Mouse (Mus musculus) 3134 (cell line): ENCODE data around the gene Slk.
"Not testable (repeated sequence)": the region's sequence is repeated elsewhere in the genome, so short reads cannot be mapped to it uniquely, and the experiment has no call there.

Experiments used
- DNase-seq: peaks from one replicate; pipeline ENCODE4 v3.0.0-alpha.2; 2011; ENCODE audit warnings: low spot score; ENCODE audit not compliant: insufficient read length; ENCODE audit errors: extremely low read depth

Slk gene

DNA sequence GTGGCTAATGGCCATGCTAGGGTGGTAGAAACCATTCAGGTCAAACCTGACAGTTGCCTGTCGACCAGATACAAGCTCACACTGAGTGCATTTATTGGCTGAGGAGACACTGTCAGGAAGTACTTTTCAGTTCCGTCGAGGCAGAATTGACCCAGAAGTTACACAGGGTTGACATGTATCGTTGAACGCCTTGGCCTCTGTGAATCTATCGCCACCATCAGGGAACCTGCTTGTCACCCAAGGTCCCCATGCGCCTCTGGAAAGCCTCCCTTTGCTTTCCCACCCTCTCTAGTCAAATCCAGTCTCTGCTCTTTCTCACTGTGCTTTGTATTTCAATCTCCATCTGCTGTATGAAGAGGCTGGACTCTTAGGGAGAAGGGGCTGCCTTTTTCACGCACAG lies 13.5 kb upstream of the Slk start:
- DNase-seq: no peak

- no peak for DNase-seq
These were observed 9.4 kb upstream of the Slk start for GRCm38 (mm10) chr19:47570042-47570441.

- not testable (repeated sequence) for DNase-seq
These were observed 7.5 kb upstream of the Slk start for GRCm38 (mm10) chr19:47571981-47572380.

GRCm38 (mm10) chr19:47573718-47574117 lies 5.8 kb upstream of the Slk start:
- DNase-seq: no peak

DNA sequence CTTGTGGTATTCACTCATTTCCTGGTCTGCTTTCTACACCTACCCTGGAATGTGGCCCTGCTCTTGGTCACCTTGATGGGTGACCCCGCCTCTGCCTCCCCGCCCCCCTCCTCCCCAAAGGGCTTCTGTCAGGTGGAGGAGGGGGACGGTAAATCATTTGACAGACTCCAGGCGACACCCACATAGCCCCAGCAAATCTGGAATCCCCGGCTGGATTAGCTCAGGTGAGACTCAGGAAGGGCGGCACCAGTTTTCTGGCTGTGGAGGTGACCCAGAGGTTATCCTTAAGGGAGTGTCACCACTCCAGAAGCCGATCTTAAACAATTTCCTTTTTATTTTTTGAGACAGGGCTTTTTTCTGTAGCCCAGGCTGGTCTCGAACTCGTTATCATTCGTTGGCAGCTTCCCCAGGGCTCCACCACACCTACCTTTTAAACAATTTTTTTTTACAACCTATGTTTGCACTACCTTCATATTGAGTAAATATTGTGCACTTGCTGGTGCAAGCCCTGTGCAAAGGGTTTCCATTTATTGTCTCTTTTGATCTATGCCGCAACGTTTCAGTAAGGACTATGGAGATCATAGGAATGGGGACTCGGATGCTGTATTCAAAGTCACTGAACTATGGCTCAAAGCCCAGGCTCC lies 775 bp upstream of the Slk start:
- no peak for DNase-seq

DNA sequence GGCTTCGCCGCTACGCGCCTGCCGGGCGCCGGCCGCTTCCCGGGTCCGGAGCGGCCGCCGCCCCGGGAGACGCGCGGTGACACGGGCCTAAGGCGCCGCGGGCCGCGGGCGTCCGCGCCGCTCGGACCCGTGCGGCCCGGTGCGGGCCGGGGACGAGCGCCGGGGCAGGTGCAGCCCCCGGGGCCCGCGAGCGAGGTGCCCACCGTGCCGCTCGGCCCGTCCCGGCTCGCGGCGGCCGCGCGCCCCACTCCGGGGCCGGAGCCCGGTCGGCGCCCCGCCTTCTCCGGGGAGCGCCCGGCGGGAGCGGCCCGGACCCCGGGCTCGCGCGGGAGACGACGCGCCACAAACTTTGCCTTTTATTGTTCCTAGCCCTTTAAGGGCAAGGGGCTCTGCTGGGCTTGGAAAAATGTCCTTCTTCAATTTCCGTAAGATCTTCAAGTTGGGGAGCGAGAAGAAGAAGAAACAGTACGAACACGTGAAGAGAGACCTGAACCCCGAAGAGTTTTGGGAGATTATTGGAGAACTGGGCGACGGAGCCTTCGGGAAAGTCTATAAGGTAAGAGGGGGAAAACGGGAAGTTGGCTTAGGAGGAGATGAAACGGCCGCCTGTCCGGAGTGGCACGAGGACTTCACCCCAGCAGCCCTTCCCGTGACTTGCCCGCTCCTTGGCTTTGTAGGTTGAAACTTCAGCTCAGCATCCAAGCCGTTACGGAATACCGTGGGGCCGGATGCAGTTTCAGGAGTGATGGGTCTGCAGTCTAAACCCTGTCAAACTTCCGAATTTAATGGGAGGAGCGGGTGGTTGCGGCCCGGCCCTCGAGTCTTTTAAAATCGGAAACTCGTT lies 532 bp downstream of the Slk start:
- peak; percentile 58 for DNase-seq

GRCm38 (mm10) chr19:47585772-47586171 lies 6.3 kb downstream of the Slk start:
- no peak for DNase-seq

DNA sequence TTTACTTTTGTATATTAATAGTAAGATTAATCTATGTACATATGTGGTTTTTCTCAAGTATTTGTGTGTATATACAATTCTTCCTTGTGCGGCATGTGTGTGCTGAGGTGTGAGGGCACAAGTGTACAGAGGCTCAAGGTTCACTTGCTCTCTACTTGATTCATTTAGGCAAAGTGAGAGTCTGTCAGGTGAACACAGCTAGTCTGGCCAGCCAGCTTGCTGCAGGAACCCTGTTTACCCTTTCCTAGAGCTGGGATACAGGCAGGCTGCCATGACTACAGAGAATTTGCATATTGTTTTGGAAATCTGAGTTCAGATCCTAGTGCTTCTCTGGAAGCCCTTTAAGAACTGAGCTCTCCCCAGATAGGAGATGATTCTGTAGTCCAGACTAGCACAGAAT lies 7.5 kb downstream of the Slk start:
- no peak for DNase-seq

DNA sequence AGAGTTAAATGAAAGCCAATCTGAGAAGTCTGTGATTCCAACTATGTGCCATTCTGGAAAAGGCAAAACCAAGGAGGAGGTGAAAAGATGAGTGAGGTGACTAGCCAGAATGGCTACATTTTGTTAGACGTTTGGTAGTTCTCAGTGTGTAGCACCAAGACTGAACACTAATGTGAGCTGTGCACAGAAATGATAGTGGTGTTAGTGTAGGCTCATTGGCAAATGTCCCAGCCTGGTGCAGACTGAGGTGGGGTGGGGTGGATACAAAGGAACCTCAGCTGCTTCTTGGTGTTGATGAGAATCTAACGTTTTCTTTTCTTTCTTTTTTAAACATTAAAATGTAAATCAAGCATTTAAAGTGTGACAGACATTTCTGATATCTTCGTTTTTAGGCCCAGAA lies 29.0 kb downstream of the Slk start:
- no peak for DNase-seq

DNA sequence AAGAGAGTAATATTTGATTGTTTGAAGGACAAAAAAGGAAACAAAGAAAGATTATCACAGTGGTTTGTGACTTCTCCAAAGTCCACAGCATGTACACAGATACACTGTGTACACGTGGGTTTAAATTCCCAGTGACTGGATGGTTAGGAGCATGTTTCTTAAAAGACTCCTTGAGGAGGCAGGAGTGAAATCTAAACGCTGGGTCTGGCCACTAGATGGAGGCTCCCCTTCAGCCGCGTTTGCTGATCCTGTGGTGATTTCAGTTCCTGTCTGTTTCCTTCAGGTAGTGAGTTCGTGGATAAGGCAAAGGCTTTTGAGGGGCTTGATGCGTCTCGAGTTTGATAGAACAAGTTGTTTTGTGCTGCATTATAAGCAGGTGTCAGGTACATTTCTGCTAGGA lies 34.0 kb downstream of the Slk start:
- no peak for DNase-seq

DNA sequence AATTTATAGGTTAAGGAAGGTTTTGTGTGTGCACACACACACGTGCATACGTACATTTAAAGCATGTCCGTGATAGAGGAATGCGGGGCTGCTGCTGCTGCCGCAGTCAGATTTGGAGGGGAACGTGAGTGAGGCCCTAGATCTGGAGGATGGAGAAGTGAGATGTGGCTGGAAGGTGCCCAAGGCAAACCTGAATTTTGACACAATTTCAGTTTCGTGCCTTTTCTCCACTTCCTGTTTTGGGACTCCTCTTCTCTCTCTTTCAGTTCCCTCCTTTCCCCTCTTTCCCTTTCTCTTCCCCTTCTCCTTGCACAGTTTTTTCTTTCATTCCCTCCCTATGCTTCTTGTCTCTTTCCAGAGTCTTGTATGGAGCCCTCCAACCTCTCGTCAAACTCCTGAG lies 42.0 kb downstream of the Slk start:
- DNase-seq: no peak

DNA sequence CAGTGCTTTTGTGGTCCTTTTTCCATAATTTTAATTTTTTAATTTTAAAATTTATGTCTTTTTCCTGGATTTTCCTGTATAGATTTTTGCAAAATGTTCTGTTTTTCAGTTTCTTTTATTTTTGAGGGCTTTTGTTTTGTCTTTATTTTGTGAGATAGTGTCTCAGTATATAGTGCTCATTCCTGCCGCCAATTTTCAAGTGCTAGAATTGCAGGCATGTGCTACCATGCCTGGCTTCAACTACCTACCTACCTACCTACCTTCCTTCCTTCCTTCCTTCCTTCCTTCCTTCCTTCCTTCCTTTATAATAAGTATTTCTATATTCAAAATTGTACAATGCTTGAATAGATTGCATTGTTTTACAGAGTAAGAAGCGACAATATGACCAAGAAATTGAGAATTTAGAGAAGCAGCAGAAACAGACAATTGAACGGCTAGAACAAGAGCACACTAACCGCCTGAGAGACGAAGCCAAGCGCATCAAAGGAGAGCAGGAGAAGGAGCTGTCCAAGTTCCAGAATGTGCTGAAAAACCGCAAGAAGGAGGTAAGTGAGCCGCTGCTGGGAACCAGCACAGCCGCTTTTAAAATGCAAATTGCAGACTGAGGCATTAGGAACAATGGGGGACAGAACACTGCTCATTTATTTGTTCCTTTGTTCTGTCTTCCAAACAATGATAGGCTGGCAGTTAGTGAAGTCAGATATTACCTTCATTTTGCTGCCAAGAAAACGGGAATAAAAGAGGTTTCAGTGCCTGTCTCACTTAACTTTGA lies 45.6 kb downstream of the Slk start:
- DNase-seq: no peak

- no peak for DNase-seq
These were observed 48.0 kb downstream of the Slk start for GRCm38 (mm10) chr19:47627450-47627849.

DNA sequence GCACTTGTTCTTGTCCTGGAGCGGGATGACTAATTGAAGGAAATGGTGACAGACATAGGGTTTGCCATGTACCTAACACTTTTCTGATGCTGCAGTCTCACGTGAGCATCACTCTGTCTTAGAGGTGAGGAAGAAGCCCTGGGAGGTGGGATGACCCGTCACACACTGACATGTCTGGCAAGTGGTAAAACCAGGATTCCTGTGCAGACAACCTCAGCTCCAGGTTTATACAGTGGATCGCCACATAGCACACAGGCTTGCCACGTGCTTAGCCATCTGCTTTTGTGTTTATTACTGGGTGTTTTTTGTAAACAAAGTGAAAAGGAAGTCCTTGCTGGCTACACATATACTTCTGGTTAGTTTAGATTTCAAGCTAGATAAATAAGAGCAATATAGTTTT lies 49.6 kb downstream of the Slk start:
- no peak for DNase-seq

DNA sequence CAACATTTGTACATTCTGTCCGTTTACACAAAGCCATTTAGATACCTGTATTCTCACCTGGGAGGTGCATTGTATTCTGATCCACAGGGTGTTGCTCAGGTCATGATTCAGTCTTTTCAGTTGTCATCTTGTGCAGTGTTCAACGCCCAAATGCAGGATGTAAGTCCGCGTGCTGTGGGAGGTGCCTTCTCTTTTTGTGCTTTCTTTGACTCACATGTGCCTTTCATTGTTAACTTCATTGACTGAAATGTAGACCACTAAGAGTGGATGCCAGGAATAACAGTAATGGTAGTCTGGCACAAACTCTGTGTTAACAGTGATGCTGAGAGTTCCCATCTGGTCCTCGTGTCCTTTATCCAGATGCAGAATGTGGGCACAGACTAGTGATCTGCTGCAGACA lies 50.9 kb downstream of the Slk start:
- no peak for DNase-seq

DNA sequence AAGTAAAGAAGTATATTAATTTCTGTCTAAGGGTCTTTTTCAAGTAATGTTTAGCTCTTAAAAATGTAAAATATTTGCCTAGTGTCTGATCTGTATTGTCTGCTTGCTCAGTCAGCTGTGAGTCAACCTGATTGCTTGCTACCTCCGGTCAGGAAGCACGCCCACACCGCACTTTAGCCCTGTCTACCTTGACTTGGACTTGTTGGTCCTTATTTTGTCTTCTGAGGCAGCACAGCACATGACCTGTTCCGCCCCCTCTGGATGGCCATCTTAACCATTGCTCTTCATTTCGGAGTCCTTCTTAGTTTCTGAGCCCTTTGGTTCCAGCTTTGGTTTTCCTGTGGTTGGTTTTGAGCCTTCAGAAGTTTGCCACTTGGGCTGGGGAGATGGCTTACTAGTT lies 52.3 kb downstream of the Slk start:
- DNase-seq: no peak

GRCm38 (mm10) chr19:47635380-47635779 lies 55.9 kb downstream of the Slk start:
- no peak for DNase-seq

- DNase-seq: no peak
These were observed 64.4 kb downstream of the Slk start for GRCm38 (mm10) chr19:47643910-47644309.

DNA sequence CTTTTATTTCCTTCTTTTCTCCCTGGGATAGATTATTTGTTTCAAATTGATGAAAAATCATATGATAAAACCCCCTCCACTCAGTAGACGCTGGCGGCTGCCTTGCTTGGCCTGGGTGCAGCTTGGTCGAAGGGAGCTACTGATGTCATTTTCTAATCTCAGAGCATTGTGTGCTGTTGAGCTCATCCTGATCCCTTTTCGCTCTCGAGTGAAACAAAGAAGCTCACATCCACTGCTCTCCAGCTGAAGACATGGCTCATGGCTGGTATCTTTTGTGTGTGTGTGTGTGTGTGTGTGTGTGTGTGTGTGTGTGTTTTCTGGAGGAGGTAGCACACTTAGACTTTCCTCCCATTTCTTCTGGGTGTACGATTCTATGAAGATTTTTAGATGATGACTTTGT lies 66.1 kb downstream of the Slk start:
- DNase-seq: no peak

- no peak for DNase-seq
These were observed 67.1 kb downstream of the Slk start for GRCm38 (mm10) chr19:47646508-47647120.

DNA sequence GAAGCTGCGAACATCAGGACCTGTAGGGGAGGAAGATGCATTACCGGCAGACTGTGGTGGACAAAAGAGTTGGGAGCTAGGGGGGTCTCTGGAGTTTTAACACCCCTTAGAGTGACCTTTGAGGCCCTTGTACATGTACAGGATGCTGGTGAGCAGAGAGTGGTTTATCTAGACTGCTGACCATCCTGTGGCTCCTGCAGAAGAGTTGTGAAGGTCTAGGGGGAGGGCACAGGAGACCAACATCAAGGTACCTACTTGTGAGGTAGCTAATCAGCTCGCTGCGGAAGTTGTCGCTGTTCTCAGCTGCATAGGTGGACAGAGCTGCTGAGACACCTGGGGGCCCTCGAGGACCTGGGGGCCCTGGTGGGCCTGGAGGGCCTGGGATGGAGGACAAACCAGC lies 69.6 kb downstream of the Slk start:
- no peak for DNase-seq
